Mouse (Mus musculus) ES-E14 (cell line): Measurements from ENCODE around the gene Stk11ip. TPM values are rescaled to one million over a fixed set of nuclear protein-coding genes. Genes with fewer than 3 reads are reported as not detected.

Source experiments
- DNase-seq: peaks from one replicate; pipeline ENCODE4 v3.0.0-alpha.2; 2013; ENCODE audit warnings: low read depth, low spot score
- H3K27ac ChIP-seq: 2 replicates; pipeline ENCODE4 v1.5.1; 2012; ENCODE audit warnings: low read depth, mild to moderate bottlenecking, low read length, moderate library complexity, mixed read lengths; ENCODE audit not compliant: poor library complexity, insufficient read depth, severe bottlenecking
- H3K36me3 ChIP-seq: 2 replicates; pipeline ENCODE4 v1.6.1; 2012; ENCODE audit warnings: mild to moderate bottlenecking, low read length, moderate library complexity, mixed read lengths; ENCODE audit not compliant: control insufficient read depth, poor library complexity, insufficient read depth, severe bottlenecking
- H3K4me1 ChIP-seq, 2 experiments: fragments of 150-350 bp in 1 of 2; sonication (generic) in 1 of 2; 2 replicates each; pipeline ENCODE4 v1.6.1; 2012; ENCODE audit warnings: low read length in 2 of 2, mild to moderate bottlenecking in 1 of 2, mixed read lengths in 1 of 2; ENCODE audit not compliant: control insufficient read depth in 2 of 2, insufficient read depth in 2 of 2, poor library complexity in 1 of 2
- H3K4me3 ChIP-seq, 2 experiments: fragments of 150-350 bp in 1 of 2; sonication (generic) in 1 of 2; 2 replicates each; pipeline ENCODE4 v1.5.1; 2012; ENCODE audit warnings: low read length in 2 of 2, low read depth in 1 of 2, mild to moderate bottlenecking in 1 of 2, mixed read lengths in 1 of 2; ENCODE audit not compliant: insufficient read depth in 1 of 2, poor library complexity in 1 of 2, severe bottlenecking in 1 of 2
- H3K9ac ChIP-seq: 2 replicates; pipeline ENCODE4 v1.6.1; 2012; ENCODE audit warnings: low read depth, mild to moderate bottlenecking, low read length, mixed read lengths; ENCODE audit not compliant: poor library complexity, insufficient read depth, severe bottlenecking
- H3K9me3 ChIP-seq: fragments of 150-350 bp; sonication (generic); 2 replicates; pipeline ENCODE4 v1.6.1; 2012; ENCODE audit warnings: low read depth, mild to moderate bottlenecking, low read length; ENCODE audit not compliant: control insufficient read depth, insufficient read depth
- CHD2 ChIP-seq: IDR thresholded peaks from 2 replicates; pipeline ENCODE4 v1.6.1; 2014; ENCODE audit warnings: mild to moderate bottlenecking, low read depth, low read length, inconsistent platforms
- HCFC1 ChIP-seq: IDR thresholded peaks from 2 replicates; pipeline ENCODE4 v1.6.1; 2012; ENCODE audit warnings: low read length, inconsistent platforms, borderline replicate concordance; ENCODE audit not compliant: insufficient read depth
- MAFK ChIP-seq: IDR thresholded peaks from 2 replicates; pipeline ENCODE4 v1.6.1; 2014; ENCODE audit warnings: mild to moderate bottlenecking, low read depth, low read length, inconsistent platforms; ENCODE audit not compliant: insufficient read depth
- ZC3H11A ChIP-seq: IDR thresholded peaks from 2 replicates; pipeline ENCODE4 v1.6.1; 2012; ENCODE audit warnings: low read depth, mild to moderate bottlenecking, inconsistent platforms, low read length, borderline replicate concordance
- ZNF384 ChIP-seq: IDR thresholded peaks from 2 replicates; pipeline ENCODE4 v1.6.1; 2012; ENCODE audit warnings: low read depth, low read length, inconsistent platforms
- in situ Hi-C, 2 experiments: fragments of 600-800 bp; cut with MboI; formaldehyde crosslinking; loops; one replicate each; pipeline ENCODE4 v1.15.1; 2025; ENCODE audit warnings: low sequenced_read_pairs in 2 of 2, inconsistent platforms in 1 of 2; ENCODE audit not compliant: unreplicated experiment in 2 of 2
- total RNA-seq: library from RNA; depleted of rRNA; stranded (reverse); fragments of 300-350 nt; gene quantifications from 2 replicates; pipeline ENCODE4 v1.2.3, GENCODE M21; 2012

The Stk11ip gene
- total RNA-seq, 1 experiment = 26.8 TPM

GRCm38 (mm10) chr1:75564102-75564501 lies 42.8 kb downstream of the Stk11ip start:
- Histone ChIP-seq H3K27ac (no peak overlapping the region), H3K9ac (no peak overlapping the region), H3K9me3 (no peaks in the 10 kb centered on the region), H3K4me1 (peaks cover 0 to 1% of the 10 kb centered on the region in 2 experiments; a peak in 1 of 4 replicates), H3K36me3 (no peaks in the 10 kb centered on the region), H3K4me3 (no peak overlapping the region)
- no peak for TF ChIP-seq ZNF384
- no peak for TF ChIP-seq CHD2
- no peak for TF ChIP-seq ZC3H11A
- TF ChIP-seq MAFK = no peak
- no peak for TF ChIP-seq HCFC1
- in situ Hi-C loops = no loop called here
- DNase-seq = no peak

GRCm38 (mm10) chr1:75564916-75565315 lies 43.6 kb downstream of the Stk11ip start:
- DNase-seq = no peak
- H3K27ac ChIP-seq = no peak overlapping the region
- no peaks in the 10 kb centered on the region for H3K36me3 ChIP-seq
- TF ChIP-seq ZNF384 (no peak), MAFK (no peak), HCFC1 (no peak), CHD2 (no peak), ZC3H11A (no peak)
- no peaks in the 10 kb centered on the region for H3K9me3 ChIP-seq
- H3K9ac ChIP-seq = no peak overlapping the region
- no peak overlapping the region for H3K4me3 ChIP-seq
- in situ Hi-C loops = no loop called here
- 0 out of 4 replicates have a peak, but pooled peaks cover 0 to 1% of the 10 kb centered on the region in 2 experiments for H3K4me1 ChIP-seq

- TF ChIP-seq ZC3H11A (no peak), ZNF384 (no peak), CHD2 (no peak), HCFC1 (no peak), MAFK (no peak)
- Histone ChIP-seq H3K36me3 (no peaks in the 10 kb centered on the region), H3K9me3 (no peaks in the 10 kb centered on the region), H3K4me1 (0 out of 4 replicates have a peak, but pooled peaks cover 0 to 3% of the 10 kb centered on the region in 2 experiments), H3K27ac (no peak overlapping the region), H3K9ac (no peak overlapping the region), H3K4me3 (no peak overlapping the region)
- in situ Hi-C loops = no loop called here
- DNase-seq = no peak
Measured at GRCm38 (mm10) chr1:75565616-75566015, 44.3 kb downstream of the Stk11ip start.

DNA sequence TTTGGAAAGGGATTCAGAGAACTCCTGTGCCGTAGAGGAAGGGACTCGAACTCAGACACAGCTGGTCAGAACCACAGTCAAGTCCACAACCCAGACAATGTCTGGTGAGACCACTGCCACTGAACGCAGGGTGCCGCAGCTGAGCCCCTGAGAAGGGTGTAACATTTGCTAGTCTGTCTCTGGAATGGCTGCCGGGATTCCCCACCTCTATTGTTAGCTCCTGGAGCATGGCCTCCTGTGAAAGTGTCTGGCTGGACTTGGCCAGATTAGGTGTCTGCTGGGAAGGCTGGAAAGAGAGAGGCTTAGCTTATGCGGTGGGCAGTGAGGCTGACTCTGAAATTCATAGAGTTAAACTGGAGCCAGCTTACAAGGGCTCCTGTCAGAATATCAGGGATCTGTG lies 49.1 kb downstream of the Stk11ip start:
- Histone ChIP-seq H3K27ac (no peak overlapping the region), H3K36me3 (no peaks in the 10 kb centered on the region), H3K9me3 (no peaks in the 10 kb centered on the region), H3K4me1 (0 out of 4 replicates have a peak, but pooled peaks cover 0 to 3% of the 10 kb centered on the region in 2 experiments), H3K9ac (no peak overlapping the region), H3K4me3 (no peak overlapping the region)
- in situ Hi-C loops = no loop called here
- no peak for DNase-seq
- TF ChIP-seq MAFK (no peak), ZC3H11A (no peak)

DNA sequence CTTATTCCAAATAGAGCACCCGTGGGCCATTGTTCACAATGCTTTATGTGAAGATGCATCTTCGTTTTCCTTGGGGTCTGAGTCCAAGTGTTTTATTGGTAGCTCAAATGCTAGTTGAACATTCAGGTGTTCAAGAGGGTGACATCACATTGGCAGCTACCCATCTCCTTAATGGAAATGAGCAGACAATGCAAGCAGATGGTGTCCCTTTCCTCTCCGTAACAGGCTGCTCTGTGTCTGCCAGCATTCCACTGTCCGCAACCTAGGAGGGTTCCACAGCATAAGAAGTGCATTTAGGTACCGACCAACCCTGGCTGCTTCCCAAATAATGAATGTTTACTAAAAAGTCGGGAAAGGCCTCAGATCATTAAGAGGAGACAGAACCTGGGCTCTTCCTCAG lies 51.4 kb downstream of the Stk11ip start:
- no peak for TF ChIP-seq CHD2
- no peak for TF ChIP-seq ZC3H11A
- no peak for TF ChIP-seq ZNF384
- TF ChIP-seq MAFK = no peak
- TF ChIP-seq HCFC1 = no peak
- in situ Hi-C loops = no loop called here
- no peaks in the 10 kb centered on the region for H3K9me3 ChIP-seq

More for the DNA sequence above, 51.4 kb downstream of the Stk11ip start:
- no peak overlapping the region for H3K9ac ChIP-seq
- no peak for DNase-seq
- H3K27ac ChIP-seq = no peak overlapping the region
- no peak overlapping the region for H3K4me3 ChIP-seq
- no peaks in the 10 kb centered on the region for H3K36me3 ChIP-seq
- H3K4me1 ChIP-seq = 0 out of 4 replicates have a peak, but pooled peaks cover 0 to 3% of the 10 kb centered on the region in 2 experiments
